Mouse (Mus musculus): ENCODE data around the gene Trnau1ap.

- TF ChIP-seq POLR2A (IDR thresholded peaks at IDR 0.05; ENCODE audit: low read depth, low read length) (no peak), CTCF (IDR thresholded peaks at IDR 0.05; ENCODE audit: extremely low read depth, insufficient read length, insufficient replicate concordance, low read depth, low read length) (no peak)
These were observed 26.8 kb upstream of the Trnau1ap start for GRCm38 (mm10) chr4:132356170-132356569.

Data from small intestine, adult 2 months (tissue).